Mouse (Mus musculus): ENCODE results near the gene Shisa6.

DNA sequence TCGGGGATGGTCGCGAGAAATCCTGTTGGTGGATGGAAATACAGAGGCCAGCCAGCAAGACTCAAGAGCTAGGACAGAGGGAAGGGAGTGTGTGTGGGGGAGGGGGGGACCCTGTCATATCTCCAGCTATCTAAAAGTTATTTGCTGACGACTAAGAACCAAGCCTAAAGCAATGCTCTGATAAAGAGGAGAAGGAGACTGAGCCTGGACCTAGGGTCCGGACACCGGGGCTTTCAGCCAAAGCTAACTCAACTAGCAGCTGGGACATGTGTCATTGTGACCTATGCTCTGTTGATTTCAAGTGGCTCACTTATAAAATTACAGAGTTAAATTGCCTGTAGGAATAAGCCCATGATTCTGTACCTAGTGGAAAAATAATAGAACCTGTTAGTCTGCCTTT, 6.4 kb downstream of the Shisa6 start:
- TF ChIP-seq POLR2A (IDR thresholded peaks at IDR 0.05; ENCODE audit: borderline replicate concordance, control insufficient read depth, low read depth, low read length) (no peak), CTCF (IDR thresholded peaks at IDR 0.05; ENCODE audit: control insufficient read depth, insufficient read depth, low read length) (no peak)
